Mouse (Mus musculus): Measurements from ENCODE around the gene Mblac1.
A peak's percentile ranks its signal among the peaks of the same experiment; 100 is the strongest.

Gene Mblac1

DNA sequence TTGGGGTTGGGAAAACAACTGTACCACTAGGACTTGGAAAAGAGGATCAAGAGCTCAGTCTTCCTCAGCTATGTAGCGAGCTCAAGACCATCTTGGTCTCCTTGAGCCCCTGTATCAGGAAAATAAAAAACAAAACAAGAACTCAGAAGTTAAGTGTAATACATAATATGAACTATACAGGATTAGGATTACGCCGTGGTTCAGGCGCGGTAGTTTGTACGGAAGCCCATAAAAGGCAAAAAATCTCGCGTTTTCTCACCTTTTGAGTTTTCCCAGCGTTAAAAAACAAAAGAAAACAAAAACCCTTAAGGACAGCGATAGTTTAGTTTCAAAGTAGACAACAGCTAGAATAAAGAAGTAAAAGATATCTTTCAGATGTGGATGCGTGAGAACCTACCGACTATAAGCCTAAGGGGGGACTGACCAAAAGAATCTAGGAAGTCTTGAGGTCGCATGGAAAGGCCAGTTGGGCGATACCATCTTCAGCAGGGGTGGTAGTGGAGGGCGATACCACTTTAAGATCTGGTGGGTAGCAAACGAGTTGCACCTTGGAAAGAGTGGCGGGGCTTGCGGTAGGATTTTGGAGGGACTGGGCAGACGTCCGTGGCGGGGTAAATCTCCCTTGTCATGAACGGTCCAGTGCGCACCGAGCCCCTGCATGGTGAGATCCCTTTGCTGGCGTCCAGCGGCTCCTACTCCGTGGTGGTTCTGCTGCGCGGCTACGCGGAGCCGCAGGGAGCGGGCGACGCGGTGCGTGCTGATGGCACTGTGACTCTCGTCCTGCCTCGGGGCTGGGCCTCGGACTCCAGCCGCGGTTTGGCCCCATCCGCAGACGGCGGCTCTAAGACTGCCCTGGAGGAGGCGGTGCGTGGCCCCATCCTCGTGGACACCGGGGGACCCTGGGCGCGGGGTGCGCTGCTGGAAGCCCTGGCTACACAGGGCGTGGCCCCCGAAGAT lies at the start of gene Mblac1:
Gene Mblac1, plus strand, starts transcription at position 544 of the 957 bp plus-strand sequence.
- peak; percentile 88 to 89 for DNase-seq (ENCODE audit: low spot score in 2 of 2)

- DNase-seq (ENCODE audit: low spot score in 2 of 2), result no peak
Observed at GRCm38 (mm10) chr5:138154390-138154789, 39.7 kb upstream of the Mblac1 start.

DNA sequence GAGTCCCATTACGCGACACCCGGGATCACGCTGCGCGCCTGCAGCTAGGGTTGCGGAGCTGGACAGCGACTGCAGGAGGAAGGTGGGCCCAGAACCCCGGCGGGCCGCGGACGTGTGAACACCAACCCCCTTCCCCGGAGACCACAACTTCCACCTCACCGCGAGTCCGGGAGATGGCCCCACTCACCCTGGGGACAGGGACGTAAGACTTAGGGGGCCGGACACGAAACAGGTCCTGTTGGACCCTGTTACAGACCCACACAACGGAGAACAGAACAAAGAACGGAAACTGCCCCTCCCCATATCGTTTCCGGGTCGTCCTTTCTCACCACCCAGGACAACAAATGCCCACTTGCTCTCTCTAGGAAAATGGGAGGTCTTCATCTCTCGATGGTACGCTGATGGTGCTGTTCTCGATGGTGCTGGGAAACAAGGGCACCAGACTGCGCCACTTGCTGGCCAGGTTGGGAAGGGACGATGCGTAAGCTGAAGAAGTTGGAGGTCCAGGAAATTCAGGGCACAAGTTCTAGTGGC lies 38.6 kb upstream of the Mblac1 start, which contains the start of gene Zfp113:
Gene Zfp113, minus strand, starts transcription at position 302 of the 534 bp plus-strand sequence.
- DNase-seq (ENCODE audit: low spot score in 2 of 2), result peak; percentile 74 to 90

DNA sequence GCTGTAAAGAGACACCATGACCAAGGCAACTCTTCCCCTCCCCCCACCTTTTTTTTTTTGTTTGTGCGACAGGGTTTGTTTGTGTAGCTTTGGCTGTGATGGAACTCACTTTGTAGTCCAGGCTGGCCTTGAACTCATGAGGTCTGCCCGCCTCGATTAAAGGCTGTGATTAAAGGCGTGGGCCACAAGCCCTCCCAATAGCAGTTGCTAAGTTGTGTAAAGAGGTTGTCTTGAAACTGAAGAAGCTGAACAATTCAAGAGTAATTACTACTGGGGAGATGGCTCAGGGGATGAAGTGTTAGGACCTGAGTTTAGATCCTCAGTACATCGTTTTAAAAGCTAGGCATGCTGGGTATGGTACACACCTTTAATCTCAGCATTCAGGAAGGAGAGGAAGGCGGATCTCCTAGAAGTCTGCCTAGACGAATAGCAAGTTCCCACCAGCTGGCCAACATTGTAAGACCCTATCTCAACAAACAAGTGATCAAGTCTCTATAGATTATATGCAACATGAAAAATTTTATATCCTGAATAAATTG lies 33.8 kb upstream of the Mblac1 start:
- DNase-seq (ENCODE audit: low spot score in 2 of 2), result no peak

DNA sequence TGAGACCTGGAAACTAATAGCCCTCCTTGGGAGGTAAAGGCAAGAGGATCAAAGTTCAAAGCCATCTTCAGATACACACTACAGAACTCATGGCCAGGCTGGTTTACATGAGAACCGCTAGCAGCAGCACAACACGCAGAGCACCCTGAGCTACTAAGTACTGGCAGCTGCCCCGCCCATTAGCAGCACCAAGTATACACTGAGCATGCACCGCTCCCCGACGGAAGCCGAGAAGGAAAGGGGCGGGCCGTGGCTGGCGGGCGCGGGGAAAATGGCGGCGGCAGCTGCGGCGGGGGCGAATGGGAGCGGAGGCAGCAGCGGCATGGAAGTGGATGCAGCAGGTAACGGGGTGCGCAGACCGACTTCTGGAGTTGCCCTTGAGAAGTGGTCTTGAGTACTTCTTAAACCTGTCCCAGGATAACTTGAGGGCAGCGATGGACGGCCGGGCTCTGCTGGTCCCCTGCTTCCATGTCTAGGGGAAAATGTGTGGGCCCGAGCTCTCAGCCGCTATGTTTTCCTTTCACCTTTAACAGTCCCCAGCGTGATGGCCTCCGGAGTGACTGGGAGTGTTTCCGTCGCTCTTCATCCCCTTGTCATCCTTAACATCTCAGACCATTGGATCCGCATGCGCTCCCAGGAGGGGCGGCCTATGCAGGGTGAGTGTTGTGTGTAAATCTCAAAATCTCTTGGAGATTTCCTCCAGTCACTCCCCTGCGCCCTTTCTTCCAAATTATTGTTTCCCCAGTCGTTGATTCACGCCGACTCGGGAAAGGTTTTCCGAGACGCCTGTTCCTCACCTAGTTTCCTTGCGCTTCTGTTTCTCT lies 33.1 kb upstream of the Mblac1 start, which contains the start of gene Cops6:
Gene Cops6, plus strand, starts transcription at position 230 of the 824 bp plus-strand sequence.
- peak; percentile 88 to 96 for DNase-seq (ENCODE audit: low spot score in 2 of 2)

DNA sequence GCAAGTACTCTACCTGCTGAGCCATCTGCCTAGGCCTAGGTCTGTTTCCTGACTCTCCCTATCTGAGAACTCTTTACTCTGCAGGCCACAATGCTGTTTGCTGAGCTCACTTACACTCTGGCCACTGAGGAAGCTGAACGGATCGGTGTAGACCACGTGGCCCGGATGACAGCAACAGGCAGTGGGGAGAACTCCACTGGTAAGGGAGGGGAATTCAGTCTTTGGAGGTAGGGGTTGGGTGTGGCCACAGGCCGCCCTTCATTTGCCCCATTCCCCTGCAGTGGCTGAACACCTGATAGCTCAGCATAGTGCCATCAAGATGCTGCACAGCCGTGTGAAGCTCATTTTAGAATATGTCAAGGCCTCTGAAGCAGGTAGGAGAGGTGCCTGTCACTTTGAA lies 31.1 kb upstream of the Mblac1 start:
- DNase-seq (ENCODE audit: low spot score in 2 of 2), result no peak

GRCm38 (mm10) chr5:138163610-138164009 lies 30.5 kb upstream of the Mblac1 start:
- no peak for DNase-seq (ENCODE audit: low spot score in 2 of 2)

DNA sequence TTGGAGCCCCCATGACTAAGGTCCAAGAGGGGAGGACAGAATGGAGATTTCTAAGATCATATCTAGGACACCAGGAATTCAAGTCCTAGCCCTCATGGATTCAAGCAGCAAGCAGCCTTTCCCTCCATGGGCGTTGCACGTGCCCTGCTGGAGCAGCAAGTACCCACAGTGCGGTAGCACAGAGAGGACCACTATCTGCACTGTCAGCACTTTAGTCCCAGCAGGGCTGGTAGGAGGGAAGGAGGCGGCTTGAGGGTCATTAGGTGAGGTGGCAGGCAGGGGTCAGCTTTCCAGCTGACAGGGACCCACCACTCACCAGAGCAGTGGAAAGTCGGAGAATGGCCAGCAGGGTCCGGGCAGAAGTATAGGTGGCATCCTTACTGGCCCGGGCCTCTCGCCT lies 28.5 kb upstream of the Mblac1 start:
- no peak for DNase-seq (ENCODE audit: low spot score in 2 of 2)

DNA sequence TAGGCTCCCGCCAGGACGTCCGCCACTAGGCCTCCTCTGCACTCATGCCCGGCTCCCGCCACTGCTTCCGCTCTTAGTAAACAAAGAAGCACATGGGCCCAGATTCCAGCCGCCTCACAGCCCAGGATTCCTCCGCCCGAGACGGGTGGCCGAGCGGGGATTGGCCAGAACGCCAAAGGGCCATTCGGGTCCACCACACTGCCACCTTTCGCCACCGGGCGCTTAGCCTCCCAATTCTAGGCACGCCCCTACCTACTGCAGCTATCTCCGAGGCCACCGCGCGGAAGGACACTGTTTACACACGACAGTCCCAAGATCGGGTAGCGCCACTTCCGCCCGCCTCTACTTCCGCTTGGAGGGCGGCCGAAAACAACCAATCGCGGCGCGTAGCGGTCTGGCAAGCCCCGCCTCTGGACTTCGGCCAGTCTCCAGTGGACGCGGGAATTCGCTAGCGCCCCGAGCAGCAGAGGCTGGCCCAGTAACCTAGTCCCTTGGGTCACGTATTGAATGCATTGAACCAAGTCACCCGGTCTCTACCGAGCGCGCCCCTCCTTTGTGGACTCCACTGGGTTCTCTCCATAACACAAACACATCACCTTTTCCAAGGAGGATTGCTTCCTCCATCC lies 23.1 kb upstream of the Mblac1 start:
- peak; percentile 92 to 96 for DNase-seq (ENCODE audit: low spot score in 2 of 2)

DNA sequence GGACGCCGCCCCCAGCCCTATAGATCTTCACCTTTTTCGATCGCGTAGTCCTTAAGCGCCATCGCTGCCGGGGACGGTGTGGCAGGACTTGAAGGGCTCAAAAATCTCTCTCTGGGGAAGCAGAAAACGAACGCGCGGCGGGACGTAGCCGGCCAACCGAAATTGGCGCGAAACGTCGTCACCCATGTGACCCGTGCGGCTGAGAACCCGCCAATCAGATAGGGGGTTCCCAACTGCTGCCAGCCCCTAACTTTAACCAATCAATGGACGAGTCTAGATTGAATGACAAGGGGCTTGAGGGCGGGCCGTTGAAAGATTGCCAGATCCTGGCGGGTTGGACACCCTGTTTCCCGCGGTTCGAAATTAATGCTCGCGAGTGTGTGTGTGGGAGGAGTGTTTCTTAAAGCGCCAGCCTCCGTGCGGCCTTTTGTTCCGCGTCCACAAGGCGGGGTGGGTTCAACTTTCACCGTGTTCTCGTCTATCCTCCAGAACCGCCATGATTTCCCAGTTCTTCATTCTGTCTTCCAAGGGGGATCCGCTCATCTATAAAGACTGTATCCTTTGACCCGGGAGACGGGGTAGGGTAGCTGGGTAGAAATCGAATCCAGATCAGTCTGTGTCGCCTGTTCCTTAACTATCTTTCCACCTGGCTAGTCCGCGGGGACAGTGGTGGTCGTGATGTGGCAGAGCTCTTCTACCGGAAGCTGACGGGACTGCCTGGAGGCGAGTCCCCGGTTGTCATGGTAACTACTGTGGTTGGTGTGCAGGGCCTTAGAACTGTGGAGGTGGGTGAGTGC lies 22.2 kb upstream of the Mblac1 start, which contains the start of the genes Ap4m1 and Mcm7:
Gene Ap4m1, plus strand, starts transcription at position 308 of the 797 bp plus-strand sequence.
Gene Mcm7, minus strand, starts transcription at position 728 of the 797 bp plus-strand sequence.
- DNase-seq (ENCODE audit: low spot score in 2 of 2), result peak; percentile 92 to 96

DNA sequence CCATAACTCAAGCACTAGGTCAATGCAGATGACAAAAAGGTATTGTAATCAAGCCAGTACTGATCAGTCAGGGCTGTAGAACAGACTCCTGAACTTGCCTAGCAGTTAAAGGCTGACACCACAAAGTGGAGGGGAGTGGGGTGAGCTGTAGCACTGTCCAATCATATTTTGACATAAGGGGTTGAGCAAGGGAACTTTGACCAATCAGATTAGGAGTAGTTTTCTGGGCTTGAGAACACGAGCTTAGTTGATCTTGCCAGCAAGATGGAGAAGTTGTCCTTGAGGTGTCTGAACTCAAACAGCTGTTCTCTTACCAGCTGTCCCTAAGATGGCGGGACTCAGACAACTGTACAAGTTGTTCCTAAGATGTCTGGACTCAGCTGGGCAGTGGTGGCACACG lies 20.9 kb upstream of the Mblac1 start:
- no peak for DNase-seq (ENCODE audit: low spot score in 2 of 2)

DNA sequence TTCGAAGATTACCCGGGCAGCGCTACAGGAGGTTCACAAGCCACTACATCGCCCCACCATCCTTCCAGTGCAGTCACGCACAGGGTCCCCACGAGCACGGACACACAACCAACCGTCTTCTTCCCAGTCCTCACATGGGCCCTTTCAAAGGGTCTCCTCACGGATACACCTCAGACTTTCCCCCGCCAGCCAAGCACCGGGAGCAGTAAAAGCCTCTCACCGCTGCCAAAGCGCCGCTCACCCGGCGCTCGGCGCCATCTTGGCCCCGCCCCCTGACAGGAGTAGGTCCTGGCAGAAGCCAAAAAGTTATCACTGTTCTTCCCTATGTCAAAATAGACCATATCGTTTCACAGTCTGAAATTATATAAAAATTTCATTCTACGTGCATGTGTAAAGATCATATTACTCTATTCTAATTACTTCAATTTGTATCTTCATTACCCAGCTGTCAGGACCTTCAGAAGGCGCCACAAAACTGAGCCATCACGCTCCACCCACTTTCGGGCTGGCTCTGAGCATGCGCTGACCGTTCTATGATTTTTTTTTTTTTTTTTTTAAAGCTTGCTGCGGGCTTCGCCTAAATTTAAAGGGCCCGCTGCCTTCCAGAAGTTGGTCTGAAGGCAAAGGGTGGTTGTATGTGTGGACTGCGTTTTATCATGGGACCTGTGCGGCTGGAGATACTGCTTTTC lies 7.0 kb upstream of the Mblac1 start, which contains the start of the genes Taf6 and Cnpy4:
Gene Taf6, minus strand, starts transcription at position 502 of the 689 bp plus-strand sequence.
Gene Cnpy4, plus strand, starts transcription at position 536 of the 689 bp plus-strand sequence.
- peak; percentile 84 to 91 for DNase-seq (ENCODE audit: low spot score in 2 of 2)

GRCm38 (mm10) chr5:138187661-138188306 lies 6.3 kb upstream of the Mblac1 start:
- DNase-seq (ENCODE audit: low spot score in 2 of 2), result peak in 1 of 2 experiments; percentile 72

DNA sequence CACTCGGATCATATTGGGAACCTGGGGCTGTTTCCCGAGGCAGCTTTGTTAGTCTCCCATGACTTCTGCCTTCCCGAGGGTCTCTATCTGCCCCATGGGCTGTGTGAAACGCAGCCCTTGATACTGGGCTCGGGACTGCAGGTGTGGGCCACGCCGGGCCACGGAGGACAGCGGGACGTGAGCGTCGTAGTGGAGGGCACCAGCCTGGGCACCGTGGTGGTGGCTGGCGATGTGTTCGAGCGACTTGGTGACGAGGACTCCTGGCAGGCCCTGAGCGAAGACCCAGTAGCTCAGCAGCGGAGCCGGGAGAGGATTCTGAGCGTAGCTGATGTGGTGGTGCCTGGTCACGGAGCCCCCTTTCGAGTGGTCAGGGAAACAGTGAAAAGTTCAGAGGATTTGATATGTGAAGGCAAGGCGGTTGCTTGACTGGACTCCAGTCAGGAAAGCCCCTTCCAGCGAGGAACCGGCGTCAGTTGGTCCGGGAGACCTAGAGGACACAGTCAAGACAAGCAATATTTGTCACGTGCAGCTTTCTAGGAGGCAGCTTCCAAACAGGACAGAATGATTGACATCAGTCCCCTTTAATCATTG lies 736 bp downstream of the Mblac1 start:
- peak in 1 of 2 experiments; percentile 54 for DNase-seq (ENCODE audit: low spot score in 2 of 2)

GRCm38 (mm10) chr5:138195463-138195862 lies 1.3 kb downstream of the Mblac1 start:
- DNase-seq (ENCODE audit: low spot score in 2 of 2), result no peak

DNA sequence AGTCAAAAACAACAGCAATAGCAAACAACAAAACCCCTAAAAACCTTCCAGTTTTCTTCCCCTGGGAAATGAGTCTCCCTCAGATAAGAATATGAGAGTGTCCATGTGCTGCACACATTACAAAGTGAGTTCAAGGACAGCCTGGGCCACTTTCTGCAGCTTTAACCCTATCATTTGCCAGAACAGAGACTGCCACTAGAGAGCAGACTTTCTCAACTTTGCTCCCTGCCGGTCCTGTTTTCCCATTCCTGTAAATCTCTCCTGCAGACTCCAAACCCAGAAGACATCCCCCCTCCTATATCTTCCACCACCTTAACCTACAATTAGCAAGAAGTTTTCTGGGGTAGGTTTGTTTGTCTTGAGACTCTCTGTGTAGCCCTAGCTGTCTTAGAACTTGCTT lies 5.5 kb downstream of the Mblac1 start:
- DNase-seq (ENCODE audit: low spot score in 2 of 2), result no peak

DNA sequence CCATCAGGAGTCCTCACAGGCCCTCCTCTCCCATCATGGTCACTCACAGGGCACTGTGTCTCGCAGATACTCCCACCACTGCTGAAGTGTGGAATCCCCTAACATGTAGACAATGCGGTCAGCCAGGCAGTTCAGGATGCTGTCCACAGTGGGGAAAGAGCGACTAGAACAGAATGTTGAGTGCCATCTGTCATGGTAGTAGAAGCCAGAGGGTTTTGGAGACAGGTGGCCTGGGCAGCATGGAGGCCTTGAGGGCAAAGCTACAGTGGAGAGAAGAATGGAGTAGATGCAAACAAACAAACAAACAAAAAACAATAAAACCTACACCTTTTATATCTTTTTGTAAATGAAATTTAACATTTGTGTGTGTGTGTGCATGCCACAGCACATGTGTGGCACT lies 8.0 kb downstream of the Mblac1 start:
- no peak for DNase-seq (ENCODE audit: low spot score in 2 of 2)

DNA sequence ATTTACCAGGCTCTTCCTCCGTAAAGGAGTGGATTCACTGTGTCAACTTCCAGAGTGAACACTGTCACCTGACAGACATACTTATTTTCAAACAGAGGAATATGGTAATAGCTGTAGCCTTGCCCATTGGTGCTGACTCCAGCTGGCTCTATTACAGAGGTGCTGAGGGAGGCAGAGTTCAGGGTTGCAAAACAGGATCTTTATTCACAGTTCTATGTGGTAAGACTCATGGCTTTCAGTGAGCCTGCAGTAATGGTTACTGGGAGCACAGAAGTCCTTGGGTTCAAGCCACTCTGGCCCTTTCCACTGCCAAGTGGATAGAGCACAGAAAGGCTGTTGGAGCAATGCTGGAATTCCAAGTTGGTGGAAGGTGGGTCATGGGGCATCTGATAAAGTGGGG lies 13.1 kb downstream of the Mblac1 start:
- DNase-seq (ENCODE audit: low spot score in 2 of 2), result no peak

Measured in spleen, postnatal 10 days (tissue).